Mouse (Mus musculus) limb, embryonic 11.5 days (tissue): ENCODE measurements around the gene Tlr4. TPM values are rescaled to one million over a fixed set of nuclear protein-coding genes. Genes with fewer than 3 reads are reported as not detected.

Source experiments
- ATAC-seq: fragments of 200-750 bp; cut with Nextera tagmentation; 2 replicates; pipeline ENCODE4 v1.8.0; 2017; ENCODE audit warnings: low read depth; ENCODE audit not compliant: insufficient number of reproducible peaks, low FRiP score, low TSS enrichment
- DNase-seq: peaks from one replicate; pipeline ENCODE4 v3.0.0-alpha.2; 2015; ENCODE audit warnings: low spot score
- H3K27ac ChIP-seq: fragments of 300-500 bp; sonication (generic); replicated peaks from 2 replicates; pipeline ENCODE4 v1.5.1; 2014; ENCODE audit warnings: low read depth, mild to moderate bottlenecking, low read length
- H3K27me3 ChIP-seq: fragments of 300-500 bp; sonication (generic); 2 replicates; pipeline ENCODE4 v1.6.1; 2014; ENCODE audit warnings: mild to moderate bottlenecking, low read length, mixed read lengths; ENCODE audit not compliant: control insufficient read depth, insufficient read depth
- H3K36me3 ChIP-seq: fragments of 300-500 bp; sonication (generic); 2 replicates; pipeline ENCODE4 v1.6.1; 2014; ENCODE audit warnings: mild to moderate bottlenecking, low read length, moderate library complexity, mixed read lengths; ENCODE audit not compliant: control insufficient read depth, insufficient read depth
- H3K4me1 ChIP-seq: fragments of 300-500 bp; sonication (generic); 2 replicates; pipeline ENCODE4 v1.6.1; 2014; ENCODE audit warnings: low read length, mixed read lengths; ENCODE audit not compliant: control insufficient read depth, insufficient read depth
- H3K4me2 ChIP-seq: fragments of 300-500 bp; sonication (generic); 2 replicates; pipeline ENCODE4 v1.6.1; 2014; ENCODE audit warnings: low read depth, mild to moderate bottlenecking, moderate library complexity; ENCODE audit not compliant: severe bottlenecking
- H3K4me3 ChIP-seq: fragments of 300-500 bp; sonication (generic); 2 replicates; pipeline ENCODE4 v1.5.1; 2014; ENCODE audit warnings: low read depth, low read length
- H3K9ac ChIP-seq: fragments of 300-500 bp; sonication (generic); 2 replicates; pipeline ENCODE4 v1.6.1; 2014; ENCODE audit warnings: mild to moderate bottlenecking, low read length
- H3K9me3 ChIP-seq: fragments of 300-500 bp; sonication (generic); 2 replicates; pipeline ENCODE4 v1.6.1; 2016; ENCODE audit warnings: low read length; ENCODE audit not compliant: control insufficient read depth
- WGBS: fragments of 180-500 bp; shearing (Covaris S2); extraction: QIAGEN DNeasy Blood & Tissue Kit; methylation state at CpG from one replicate; pipeline ENCODE4 v1.1.7; 2014; 5-methylcytosine and 5-hydroxymethylcytosine counted together
- polyA plus RNA-seq: library from polyadenylated mRNA; unstranded; fragments of >200 nt; fragmentation: Nextera tagmentation; extraction: Ambion mirVana; gene quantifications from 2 replicates; pipeline ENCODE4 v1.2.1, GENCODE M21; 2014

The Tlr4 gene
- polyA plus RNA-seq: 0.64 and 0.75 TPM in 2 replicates

DNA sequence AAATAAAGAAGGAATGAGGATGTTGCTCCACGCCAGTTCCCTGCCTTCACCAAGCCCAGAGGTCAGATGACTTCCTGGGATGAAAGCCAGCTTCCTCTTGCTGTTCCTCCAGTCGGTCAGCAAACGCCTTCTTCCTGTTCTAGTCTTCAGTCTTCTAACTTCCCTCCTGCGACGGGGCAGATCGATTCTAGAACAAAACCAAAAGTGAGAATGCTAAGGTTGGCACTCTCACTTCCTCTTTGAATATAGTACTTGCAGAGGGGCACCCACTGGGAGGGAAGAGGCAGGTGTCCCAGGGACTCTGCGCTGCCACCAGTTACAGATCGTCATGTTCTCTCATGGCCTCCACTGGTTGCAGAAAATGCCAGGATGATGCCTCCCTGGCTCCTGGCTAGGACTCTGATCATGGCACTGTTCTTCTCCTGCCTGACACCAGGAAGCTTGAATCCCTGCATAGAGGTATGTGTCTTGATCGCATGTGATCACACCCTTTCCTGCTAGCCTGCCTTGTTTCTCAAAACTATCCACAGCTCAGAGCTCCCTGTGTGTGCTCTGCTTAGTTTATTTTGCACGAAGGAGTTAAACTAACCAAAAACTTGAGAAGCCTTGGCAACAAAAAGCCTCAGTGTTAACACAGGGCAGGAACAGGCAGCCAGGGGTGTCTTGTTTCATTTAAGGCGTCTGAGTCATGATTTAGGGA lies at the start of gene Tlr4:
Tlr4 (plus strand) TSS at position 122 of the 700 bp plus-strand sequence.
- H3K4me1 ChIP-seq: no peaks in the 10 kb centered on the region
- H3K27ac ChIP-seq: peak within 1 kb of the TSS; percentile 56
- H3K36me3 ChIP-seq: no peaks in the 10 kb centered on the region
- no peak within 1 kb of the TSS for H3K4me3 ChIP-seq
- no peaks in the 10 kb centered on the region for H3K9me3 ChIP-seq
- peak within 1 kb of the TSS; percentile 15; the same call in 1 of the 2 replicates for H3K4me2 ChIP-seq
- no peak within 1 kb of the TSS for H3K9ac ChIP-seq
- DNase-seq: peak; percentile 23
- no peaks in the 10 kb centered on the region for H3K27me3 ChIP-seq
- 58% methylated on average over 11 of the region's 11 CpGs for WGBS
- ATAC-seq: no peak; the same call in 1 of the 2 replicates

DNA sequence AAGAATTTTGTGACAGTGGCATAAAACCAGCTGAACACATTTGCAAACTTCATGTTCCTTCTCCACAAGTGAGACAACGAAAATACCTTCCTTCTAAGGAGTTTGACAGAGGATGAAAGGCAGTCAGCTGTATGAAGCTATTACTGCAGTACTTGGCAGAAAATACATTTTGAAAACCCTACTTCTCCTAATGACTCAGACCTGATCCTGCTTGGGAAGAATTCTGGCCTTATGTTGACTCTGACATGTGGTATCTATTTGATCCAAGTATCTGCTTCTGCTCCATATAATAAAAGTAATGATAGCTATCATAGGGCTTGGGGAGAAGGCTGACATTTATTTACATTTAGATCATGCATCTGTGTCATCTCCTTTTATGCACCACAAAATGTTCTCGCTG lies 33.1 kb upstream of the Tlr4 start:
- H3K9me3 ChIP-seq: no peaks in the 10 kb centered on the region
- H3K27me3 ChIP-seq: no peaks in the 10 kb centered on the region
- H3K27ac ChIP-seq: no peak overlapping the region
- no peaks in the 10 kb centered on the region for H3K4me1 ChIP-seq
- no peak for DNase-seq
- no peak for ATAC-seq
- H3K4me3 ChIP-seq: no peak overlapping the region
- H3K9ac ChIP-seq: no peak overlapping the region
- WGBS: 91% methylated on average over 2 of the region's 2 CpGs
- H3K36me3 ChIP-seq: no peaks in the 10 kb centered on the region
- no peak overlapping the region for H3K4me2 ChIP-seq

DNA sequence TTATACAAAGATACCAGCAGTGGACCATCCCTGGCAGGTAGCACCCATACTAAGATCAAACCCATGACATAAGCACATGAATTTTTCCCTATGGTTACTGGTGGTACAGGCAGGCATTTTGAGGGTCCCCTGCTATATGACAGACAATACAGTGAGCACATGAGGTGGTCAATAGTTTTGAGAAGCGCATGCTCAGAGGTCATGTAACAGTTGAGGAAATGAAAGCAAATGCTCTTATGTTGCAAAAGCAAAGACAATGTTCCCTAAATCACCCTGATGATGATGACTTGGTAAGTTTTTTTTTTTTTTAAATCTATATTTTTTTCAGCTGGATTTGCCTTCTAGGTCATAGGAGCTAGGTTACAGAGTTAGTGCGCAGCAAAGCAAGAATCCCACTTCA lies 30.7 kb upstream of the Tlr4 start:
- WGBS: 99% methylated on average over 2 of the region's 2 CpGs
- DNase-seq: no peak
- H3K4me3 ChIP-seq: no peak overlapping the region

DNA sequence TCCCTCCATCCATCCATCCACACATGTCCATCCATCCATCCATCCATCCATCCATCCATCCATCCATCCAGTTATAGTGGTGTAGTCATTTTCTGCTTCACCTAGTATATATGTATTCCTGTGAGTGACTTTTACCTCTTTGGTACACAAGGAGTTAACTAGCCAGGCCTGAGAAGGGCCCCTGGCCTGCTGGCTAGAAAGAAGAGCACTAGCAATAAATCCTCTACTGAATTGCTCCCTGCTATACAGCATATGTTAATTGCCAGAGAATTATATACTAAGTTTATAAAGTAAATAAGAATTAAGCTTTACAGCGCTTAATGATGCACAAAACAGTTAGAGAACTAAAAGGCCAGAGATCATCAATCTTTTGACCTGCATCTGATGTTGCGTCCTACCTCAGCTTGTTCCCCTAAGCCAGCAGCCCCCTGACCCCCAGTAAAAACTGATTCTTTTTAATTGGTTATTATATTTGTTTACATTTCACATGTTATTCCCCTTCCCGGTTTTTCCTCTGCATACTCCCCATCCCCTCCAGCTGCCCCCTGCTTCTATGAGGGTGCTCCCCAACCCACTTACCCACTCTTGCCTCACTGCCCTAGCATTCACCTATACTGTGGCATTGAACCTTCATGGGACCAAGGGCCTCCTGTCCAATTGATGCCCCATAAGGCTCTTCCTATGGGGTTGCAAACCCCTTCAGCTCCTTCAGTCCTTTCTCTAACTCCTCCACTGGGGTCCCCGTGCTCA lies 22.7 kb upstream of the Tlr4 start:
- WGBS: 53% methylated on average over 4 of the region's 4 CpGs
- H3K27me3 ChIP-seq: no peaks in the 10 kb centered on the region
- H3K9ac ChIP-seq: no peak overlapping the region
- H3K4me2 ChIP-seq: no peak overlapping the region
- H3K27ac ChIP-seq: no peak overlapping the region
- no peaks in the 10 kb centered on the region for H3K9me3 ChIP-seq
- no peaks in the 10 kb centered on the region for H3K4me1 ChIP-seq
- H3K4me3 ChIP-seq: no peak overlapping the region
- no peak for ATAC-seq
- no peak for DNase-seq
- no peaks in the 10 kb centered on the region for H3K36me3 ChIP-seq

More for the DNA sequence above, 30.7 kb upstream of the Tlr4 start:
- H3K9me3 ChIP-seq: no peaks in the 10 kb centered on the region
- H3K36me3 ChIP-seq: no peaks in the 10 kb centered on the region
- no peaks in the 10 kb centered on the region for H3K27me3 ChIP-seq
- no peak overlapping the region for H3K4me2 ChIP-seq
- H3K9ac ChIP-seq: no peak overlapping the region
- ATAC-seq: no peak
- no peaks in the 10 kb centered on the region for H3K4me1 ChIP-seq
- H3K27ac ChIP-seq: no peak overlapping the region

DNA sequence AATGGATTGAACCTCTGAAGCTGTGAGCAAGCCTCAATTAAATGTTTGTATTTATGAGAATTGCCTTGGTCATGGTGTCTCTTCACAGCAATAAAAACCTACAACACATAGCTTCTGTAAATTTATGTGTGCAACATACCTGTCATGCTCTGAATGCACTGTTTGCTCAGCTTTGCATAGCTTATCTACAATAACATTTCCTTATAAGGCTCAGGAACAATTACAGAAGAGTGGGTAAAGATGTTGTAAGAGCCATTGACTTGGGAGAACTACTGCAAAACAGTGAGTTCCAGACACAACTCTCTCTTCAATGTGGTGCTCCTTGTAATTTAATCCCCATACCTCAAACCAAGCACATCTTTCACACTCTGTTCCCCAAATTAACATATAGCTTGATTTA lies 21.6 kb upstream of the Tlr4 start:
- H3K9ac ChIP-seq: no peak overlapping the region
- H3K4me2 ChIP-seq: no peak overlapping the region
- no peaks in the 10 kb centered on the region for H3K27me3 ChIP-seq
- DNase-seq: no peak
- H3K9me3 ChIP-seq: no peaks in the 10 kb centered on the region
- no peak overlapping the region for H3K4me3 ChIP-seq
- no peaks in the 10 kb centered on the region for H3K4me1 ChIP-seq
- H3K27ac ChIP-seq: no peak overlapping the region
- ATAC-seq: no peak
- no peaks in the 10 kb centered on the region for H3K36me3 ChIP-seq

DNA sequence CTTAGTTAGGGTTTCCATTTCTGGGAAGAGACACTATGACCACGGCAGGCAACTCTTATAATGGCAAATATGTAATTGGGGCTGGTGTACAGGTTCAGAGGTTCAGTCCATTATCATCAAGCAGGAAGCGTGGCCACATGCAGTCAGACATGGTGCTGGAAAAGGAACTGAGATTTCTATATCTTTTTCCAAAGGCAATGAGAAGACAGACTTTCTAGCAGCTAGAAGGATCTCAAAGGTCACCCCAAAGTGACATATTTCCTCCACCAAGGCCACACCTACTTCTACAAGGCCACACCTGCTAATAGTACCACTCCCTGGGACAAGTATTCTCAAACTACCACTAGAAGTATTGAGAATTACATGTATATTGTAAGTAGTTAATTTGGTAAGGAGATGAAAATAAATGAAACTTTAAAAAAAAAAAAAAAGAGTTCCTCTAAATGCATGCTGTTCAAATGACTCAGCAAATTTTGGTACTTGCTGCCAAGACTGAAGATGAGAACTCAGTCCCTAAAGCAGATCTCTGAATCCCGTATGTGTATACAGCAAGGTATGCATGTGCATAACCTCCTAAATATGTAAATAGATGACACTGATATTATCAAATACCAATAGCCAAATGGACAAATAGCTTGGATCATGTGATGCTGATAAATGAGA lies 10.9 kb upstream of the Tlr4 start:
- WGBS: 88% methylated on average over 3 of the region's 3 CpGs
- H3K4me1 ChIP-seq: no peaks in the 10 kb centered on the region
- no peaks in the 10 kb centered on the region for H3K9me3 ChIP-seq
- no peak overlapping the region for H3K4me3 ChIP-seq
- H3K36me3 ChIP-seq: no peaks in the 10 kb centered on the region
- H3K9ac ChIP-seq: no peak overlapping the region
- H3K4me2 ChIP-seq: no peak overlapping the region
- ATAC-seq (no peak), DNase-seq (no peak)
- H3K27ac ChIP-seq: no peak overlapping the region
- no peaks in the 10 kb centered on the region for H3K27me3 ChIP-seq

DNA sequence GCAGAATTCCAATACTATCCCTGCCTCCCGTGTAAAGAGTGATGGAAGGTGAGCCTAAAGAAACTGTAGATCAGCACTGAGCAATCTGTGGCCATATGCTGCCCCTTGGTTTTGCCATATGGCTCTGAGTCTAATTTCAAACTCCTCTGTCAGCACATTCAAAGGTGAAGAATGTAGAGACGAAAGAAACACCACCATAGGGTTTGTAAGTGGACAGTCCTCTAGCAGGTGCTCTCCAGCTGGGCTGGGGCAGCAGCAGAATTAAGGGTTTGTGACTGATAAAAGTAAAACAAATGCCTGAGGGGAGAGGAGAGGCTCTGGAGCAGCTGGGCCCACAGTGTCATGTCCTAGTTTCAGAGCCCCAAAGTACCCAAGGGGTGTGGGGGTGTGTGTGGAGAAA lies 6.2 kb upstream of the Tlr4 start:
- H3K36me3 ChIP-seq: no peaks in the 10 kb centered on the region
- WGBS: 62% methylated on average over 2 of the region's 2 CpGs
- ATAC-seq (no peak), DNase-seq (no peak)
- no peak overlapping the region for H3K4me3 ChIP-seq
- no peak overlapping the region for H3K9ac ChIP-seq
- no peaks in the 10 kb centered on the region for H3K9me3 ChIP-seq
- H3K27ac ChIP-seq: no peak overlapping the region
- no peaks in the 10 kb centered on the region for H3K4me1 ChIP-seq
- H3K27me3 ChIP-seq: no peaks in the 10 kb centered on the region
- H3K4me2 ChIP-seq: no peak overlapping the region

DNA sequence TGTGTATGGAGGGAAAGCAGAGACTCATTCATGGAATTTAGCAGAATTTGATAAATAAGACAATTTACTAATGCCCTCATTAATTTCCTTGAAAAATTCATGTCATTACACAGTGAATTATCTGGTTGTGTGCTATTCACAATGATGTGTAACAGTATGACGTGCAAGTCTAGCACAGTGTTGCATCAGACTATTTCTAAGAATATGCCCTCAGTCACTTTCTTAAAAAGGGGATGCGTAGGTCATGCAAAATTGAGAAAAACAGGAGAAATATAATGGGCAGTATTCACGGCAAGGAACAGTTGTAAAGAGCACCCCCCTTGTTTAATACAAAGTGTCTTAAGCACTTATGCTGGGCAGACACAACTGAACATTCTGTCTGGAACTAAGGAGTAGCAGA lies 5.6 kb upstream of the Tlr4 start:
- no peak overlapping the region for H3K27ac ChIP-seq
- no peaks in the 10 kb centered on the region for H3K4me1 ChIP-seq
- no peaks in the 10 kb centered on the region for H3K27me3 ChIP-seq
- no peaks in the 10 kb centered on the region for H3K36me3 ChIP-seq
- ATAC-seq: no peak
- H3K4me2 ChIP-seq: no peak overlapping the region
- H3K4me3 ChIP-seq: no peak overlapping the region
- 90% methylated on average over 3 of the region's 3 CpGs for WGBS
- H3K9ac ChIP-seq: no peak overlapping the region
- no peak for DNase-seq
- no peaks in the 10 kb centered on the region for H3K9me3 ChIP-seq
